ENCODE assay signal across 21 mouse cellular contexts in the genomic region with DNA sequence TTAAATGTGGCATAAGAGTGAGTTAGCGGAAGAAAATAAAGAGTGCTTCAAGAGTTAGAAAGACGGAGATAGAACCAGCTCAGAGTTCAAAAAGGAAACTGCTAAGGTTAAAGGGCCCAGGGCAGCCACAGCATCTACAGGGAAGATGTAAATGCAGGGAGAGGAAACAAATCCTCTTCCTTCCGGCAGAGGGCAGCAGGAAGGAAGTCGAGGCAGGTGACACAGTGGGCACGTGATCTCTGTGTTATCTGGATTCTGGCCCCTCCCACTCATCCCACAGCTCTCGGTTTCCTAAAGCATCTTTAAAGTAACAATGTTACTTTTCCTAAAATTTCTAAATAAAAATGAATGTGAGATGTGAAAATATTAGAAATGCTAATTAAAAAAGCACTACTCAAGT.
DNase-seq lines count a peak whose midpoint lies in the region; ATAC-seq and TF ChIP-seq lines count a peak whose summit lies in the region.
"Had no signal": no experiment of that assay in that cellular context is flagged by ENCODE, and none has a peak within 500 bp of the region (broad histone marks: within the 10 kb centered on the region; RNA-seq: fewer than 3 reads in every experiment).

No protein-coding gene starts in this region.

- no peak overlapping the region for H3K4me2 ChIP-seq in lung, postnatal 0 days (replicated peaks; ENCODE audit: low read depth, low read length)
- H3K4me2 ChIP-seq: forebrain, embryonic 15.5 days; hindbrain, embryonic 15.5 days; kidney, embryonic 15.5 days had no signal

- H3K4me1 ChIP-seq in lung, postnatal 0 days (ENCODE audit: insufficient read depth, low read depth, low read length), result no peaks in the 10 kb centered on the region; the same call in 1 of the 2 replicates
- no peaks in the 10 kb centered on the region for H3K4me1 ChIP-seq in ES-Bruce4 (ENCODE audit: control insufficient read depth, insufficient read depth, low read length)

- TF ChIP-seq EP300 in lung, postnatal 0 days (IDR thresholded peaks at IDR 0.05), result no peak
- no peak for TF ChIP-seq EP300 in ES-Bruce4 (IDR thresholded peaks at IDR 0.05; ENCODE audit: insufficient read depth, low read depth, low read length)

- no peak overlapping the region for H3K4me3 ChIP-seq in lung, postnatal 0 days (ENCODE audit: low read depth, low read length)
- no peak overlapping the region for H3K4me3 ChIP-seq in ES-Bruce4 (ENCODE audit: low read depth, low read length)
- H3K4me3 ChIP-seq: forebrain, embryonic 15.5 days; hindbrain, embryonic 15.5 days; kidney, embryonic 15.5 days; midbrain, embryonic 10.5 days had no signal

- H3K27me3 ChIP-seq in lung, postnatal 0 days (replicated peaks; ENCODE audit: insufficient read depth, low read length), result no peaks in the 10 kb centered on the region
- H3K27me3 ChIP-seq in ES-Bruce4 (ENCODE audit: control insufficient read depth, insufficient read depth, low read length, poor library complexity, severe bottlenecking), result no peaks in the 10 kb centered on the region
- H3K27me3 ChIP-seq in Patski, result no peaks in the 10 kb centered on the region
- H3K27me3 ChIP-seq: forebrain, embryonic 15.5 days; hindbrain, embryonic 15.5 days; kidney, embryonic 15.5 days had no signal

- no peaks in the 10 kb centered on the region for H3K9me3 ChIP-seq in lung, postnatal 0 days (ENCODE audit: low read length)
- H3K9me3 ChIP-seq in ES-Bruce4 (replicated peaks; ENCODE audit: control insufficient read depth, insufficient read depth, low read length, poor library complexity, severe bottlenecking), result no peaks in the 10 kb centered on the region
- H3K9me3 ChIP-seq: forebrain, embryonic 15.5 days; hindbrain, embryonic 15.5 days; kidney, embryonic 15.5 days; midbrain, embryonic 10.5 days had no signal

- WGBS in lung, postnatal 0 days, result 45% methylated on average over 6 of the region's 6 CpGs

- POLR2A ChIA-PET in Patski (lab: Charles Lee), result no interaction called here

- in situ Hi-C loops in Patski (cut with MboI; ENCODE audit: low pct_unique_long_range_greater_than_20kb), result no loop called here

- TF ChIP-seq CTCF in lung, postnatal 0 days (IDR thresholded peaks at IDR 0.05), result peak; percentile 36
- TF ChIP-seq CTCF in ES-Bruce4 (IDR thresholded peaks at IDR 0.05; ENCODE audit: low read depth, low read length), result peak; percentile 37
- peak; percentile 15 for TF ChIP-seq CTCF in Patski (IDR thresholded peaks at IDR 0.05)

- H3K36me3 ChIP-seq in lung, postnatal 0 days (ENCODE audit: insufficient read depth, low read length), result no peaks in the 10 kb centered on the region
- no peaks in the 10 kb centered on the region for H3K36me3 ChIP-seq in ES-Bruce4 (ENCODE audit: control insufficient read depth, insufficient read depth, low read length, poor library complexity, severe bottlenecking)
- H3K36me3 ChIP-seq: forebrain, embryonic 15.5 days; hindbrain, embryonic 15.5 days; kidney, embryonic 15.5 days; midbrain, embryonic 10.5 days had no signal

- no peak overlapping the region for H3K27ac ChIP-seq in lung, postnatal 0 days (ENCODE audit: low read length)
- no peak overlapping the region for H3K27ac ChIP-seq in ES-Bruce4 (ENCODE audit: insufficient read depth, low read length)
- H3K27ac ChIP-seq: forebrain, embryonic 15.5 days; hindbrain, embryonic 15.5 days; kidney, embryonic 15.5 days; midbrain, embryonic 10.5 days had no signal

- CTCF ChIA-PET in Patski (lab: Charles Lee), result no interaction called here

- no peak for TF ChIP-seq POLR2A in ES-Bruce4 (IDR thresholded peaks at IDR 0.05; ENCODE audit: insufficient read depth, low read length)

- peak; percentile 13 for DNase-seq in lung, postnatal 0 days (ENCODE audit: low spot score)
- no peak for DNase-seq in lung, adult 18-20 months
- DNase-seq in Patski (ENCODE audit: low read depth, low spot score), result no peak
- DNase-seq in gastrocnemius, postnatal 25 days, result no peak
- no peak for DNase-seq in cerebellum, adult 8-10 months
- DNase-seq: adrenal gland, postnatal 10 days; cerebellum, postnatal 10 days; heart, postnatal 4 days; liver; lung, adult 2 months; lung, postnatal 36 days; retina, postnatal 1 day; thymus, postnatal 25 days had no signal

- ATAC-seq in lung, postnatal 0 days, result no peak
- ATAC-seq in Patski, result no peak
- 0 out of 2 replicates have a peak, but pooled peaks have one; percentile 45 for ATAC-seq in megakaryocyte, adult 5-6 weeks (ENCODE audit: poor library complexity, severe bottlenecking)
- ATAC-seq: activated CD4-positive, CD25-positive, alpha-beta regulatory T cell, adult 4 months; forebrain, embryonic 15.5 days; intestine, postnatal 0 days had no signal

- H3K9ac ChIP-seq in lung, postnatal 0 days (replicated peaks; ENCODE audit: low read depth), result no peak overlapping the region
- H3K9ac ChIP-seq in ES-Bruce4 (ENCODE audit: low read depth, poor library complexity, severe bottlenecking), result no peak overlapping the region
- H3K9ac ChIP-seq: forebrain, embryonic 15.5 days; hindbrain, embryonic 15.5 days; kidney, embryonic 15.5 days had no signal
